ENCODE assay signal across 8 mouse cellular contexts in genomic region chr11:101984054-101985025, GRCm38 (mm10). TPM values are rescaled to one million over a fixed set of nuclear protein-coding genes. Genes with fewer than 3 reads are reported as not detected.
A peak's percentile ranks its signal among the peaks of the same experiment; 100 is the strongest.
DNase-seq lines count a peak whose midpoint lies in the region; ATAC-seq lines count a peak whose summit lies in the region.

TSS of gene Cfap97d1 (plus strand) at chr11:101984279.

- peak within 1 kb of the TSS; percentile 73 for H3K9ac ChIP-seq in midbrain, embryonic 11.5 days (ENCODE audit: low read length)

- peak within 1 kb of the TSS; percentile 100 for H3K4me2 ChIP-seq in midbrain, embryonic 11.5 days

- H3K36me3 ChIP-seq in embryonic facial prominence, embryonic 10.5 days (replicated peaks), result 0 out of 2 replicates have a peak, but pooled peaks cover 6% of the 10 kb centered on the region
- no peaks in the 10 kb centered on the region for H3K36me3 ChIP-seq in midbrain, embryonic 11.5 days (ENCODE audit: control insufficient read depth, insufficient read depth, low read length)

- no peaks in the 10 kb centered on the region for H3K9me3 ChIP-seq in embryonic facial prominence, embryonic 10.5 days
- no peaks in the 10 kb centered on the region for H3K9me3 ChIP-seq in midbrain, embryonic 11.5 days (ENCODE audit: control insufficient read depth, low read length)

- peak; percentile 92 for DNase-seq in adrenal gland, postnatal 25 days
- DNase-seq in embryonic facial prominence, embryonic 10.5 days (ENCODE audit: low spot score), result peak; percentile 92
- peak; percentile 96 for DNase-seq in kidney, adult 11 months
- DNase-seq in left cerebral cortex, postnatal 4 days, result peak; percentile 93
- DNase-seq in midbrain, embryonic 11.5 days (ENCODE audit: low spot score, missing footprints), result peak; percentile 98
- DNase-seq in right cerebral cortex, postnatal 4 days, result peak; percentile 90

- intact Hi-C loops in left cerebral cortex, postnatal 4 days (cut with DNase I), result no loop called here

- H3K27me3 ChIP-seq in embryonic facial prominence, embryonic 10.5 days (replicated peaks; ENCODE audit: low read depth, poor library complexity, severe bottlenecking), result peaks cover 37% of the 10 kb centered on the region
- no peaks in the 10 kb centered on the region; the same call in 1 of the 2 replicates for H3K27me3 ChIP-seq in midbrain, embryonic 11.5 days (ENCODE audit: control insufficient read depth, insufficient read depth, low read length)

- peak; percentile 76 for ATAC-seq in granulocyte monocyte progenitor cell, adult 5-6 weeks (replicated peaks; ENCODE audit: poor library complexity, severe bottlenecking)
- ATAC-seq in midbrain, embryonic 11.5 days (ENCODE audit: low FRiP score), result peak; percentile 84
- no peak for ATAC-seq in inflammation-experienced regulatory T-cells, adult 6 months

- under 1% methylated on average over 71 of the region's 71 CpGs for WGBS in embryonic facial prominence, embryonic 10.5 days
- WGBS in midbrain, embryonic 11.5 days, result 2% methylated on average over 71 of the region's 71 CpGs

- H3K4me1 ChIP-seq in embryonic facial prominence, embryonic 10.5 days, result peaks cover 44% of the 10 kb centered on the region
- H3K4me1 ChIP-seq in midbrain, embryonic 11.5 days (ENCODE audit: control insufficient read depth, insufficient read depth, low read length), result peaks cover 7% of the 10 kb centered on the region; the same call in 1 of the 2 replicates

- peak within 1 kb of the TSS; percentile 86 for H3K27ac ChIP-seq in embryonic facial prominence, embryonic 10.5 days (replicated peaks)
- H3K27ac ChIP-seq in midbrain, embryonic 11.5 days (ENCODE audit: low read depth, low read length), result no peak within 1 kb of the TSS; the same call in 1 of the 2 replicates

- peak within 1 kb of the TSS; percentile 80 for H3K4me3 ChIP-seq in embryonic facial prominence, embryonic 10.5 days
- H3K4me3 ChIP-seq in midbrain, embryonic 11.5 days (ENCODE audit: low read depth, low read length), result peak within 1 kb of the TSS; percentile 54

RNA-seq across cellular contexts. Expression of gene Cfap97d1, which starts in this region (rescaled TPM):
- not detected in 2 replicates for total RNA-seq in adrenal gland, postnatal 25 days (2021)
- not detected in 2 replicates for polyA plus RNA-seq in embryonic facial prominence, embryonic 10.5 days (2016; fragmentation: Nextera tagmentation; extraction: Ambion mirVana)
- total RNA-seq in granulocyte monocyte progenitor cell, adult 5-6 weeks (2014; fragmentation: Nextera tagmentation), result not detected in 2 replicates
- not detected in 2 replicates for total RNA-seq in granulocyte monocyte progenitor cell, adult 5-6 weeks (2017)
- total RNA-seq in left cerebral cortex, postnatal 4 days (2021), result not detected
- polyA plus RNA-seq in midbrain, embryonic 11.5 days (2014; fragmentation: Nextera tagmentation; extraction: Ambion mirVana), result not detected in 2 replicates
- polyA plus RNA-seq in inflammation-experienced regulatory T-cells, adult 6 months (2017; shearing (Covaris generic)), result not detected

Comparison
In these comparisons a context has a peak if more than half of its experiments do, and no peak if none do; other contexts are left out.
1. Peak in DNase-seq in adrenal gland, postnatal 25 days; RNA of the gene not detected or under 1 TPM.
2. Peak in DNase-seq, H3K4me3 ChIP-seq and H3K27ac ChIP-seq in embryonic facial prominence, embryonic 10.5 days; RNA of the gene not detected or under 1 TPM.
3. Peak in ATAC-seq in granulocyte monocyte progenitor cell, adult 5-6 weeks; RNA of the gene not detected or under 1 TPM.
4. Peak in DNase-seq in left cerebral cortex, postnatal 4 days; RNA of the gene not detected or under 1 TPM.
5. Peak in DNase-seq, ATAC-seq, H3K4me3 ChIP-seq, H3K9ac ChIP-seq and H3K4me2 ChIP-seq in midbrain, embryonic 11.5 days; RNA of the gene not detected or under 1 TPM.